Mouse (Mus musculus) bone marrow, adult 2 months (tissue): ENCODE results near the gene Stard13.

Source experiments
- CTCF ChIP-seq: fragments of 200-500 bp; IDR thresholded peaks from 2 replicates; pipeline ENCODE4 v1.5.1; 2011; ENCODE audit warnings: low read length, control low read depth; ENCODE audit not compliant: control insufficient read depth, insufficient read depth
- POLR2A ChIP-seq: fragments of 200-500 bp; IDR thresholded peaks from 2 replicates; pipeline ENCODE4 v1.6.1; 2011; ENCODE audit warnings: low read depth, mild to moderate bottlenecking, control low read depth, low read length, borderline replicate concordance; ENCODE audit not compliant: control insufficient read depth

DNA sequence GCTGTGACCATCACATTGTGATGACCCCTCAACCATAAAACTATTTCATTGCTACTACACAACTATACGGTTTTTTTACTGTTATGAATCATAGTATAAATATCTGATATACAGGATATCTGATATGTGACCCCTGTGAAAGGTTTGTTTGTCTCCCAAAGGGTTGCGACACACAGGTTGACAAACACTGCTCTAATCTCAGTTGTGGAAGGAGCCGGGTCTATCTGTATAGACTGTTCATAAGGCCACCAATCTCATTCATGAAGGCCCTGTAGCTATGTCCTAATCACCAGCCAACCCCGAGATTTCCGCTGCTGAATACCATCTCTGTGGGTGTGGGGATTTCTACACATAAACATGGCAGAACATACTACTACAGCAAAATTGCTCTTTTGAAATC, 37.2 kb upstream of the Stard13 start:
- TF ChIP-seq CTCF (no peak), POLR2A (no peak)
